Mouse (Mus musculus): Measurements from ENCODE around the gene Ace3. TPM values are rescaled to one million over a fixed set of nuclear protein-coding genes. Genes with fewer than 3 reads are reported as not detected.

Gene Ace3
- polyA plus RNA-seq (2012) = not detected in 2 replicates

DNA sequence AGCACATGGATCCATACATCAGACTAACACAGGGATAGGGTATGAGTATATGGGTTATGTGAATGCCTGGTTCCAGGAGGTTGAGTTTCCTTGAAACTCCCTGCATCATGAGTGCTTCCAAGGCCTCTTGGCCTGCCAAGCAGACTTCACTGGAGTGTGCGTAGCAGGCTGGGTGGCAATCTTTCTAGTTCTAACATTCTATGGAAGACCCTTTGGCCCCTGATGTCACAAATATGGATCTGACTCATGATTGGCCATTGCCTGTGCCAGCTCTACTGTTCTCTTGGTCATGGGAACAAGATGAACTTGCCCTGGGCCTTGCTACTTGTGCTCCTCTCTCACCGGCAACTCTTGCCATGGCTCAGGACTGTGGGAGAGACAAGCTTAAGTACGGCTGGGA, at the start of gene Ace3:
Gene Ace3, plus strand, starts transcription at position 301 of the 400 bp plus-strand sequence.

DNA sequence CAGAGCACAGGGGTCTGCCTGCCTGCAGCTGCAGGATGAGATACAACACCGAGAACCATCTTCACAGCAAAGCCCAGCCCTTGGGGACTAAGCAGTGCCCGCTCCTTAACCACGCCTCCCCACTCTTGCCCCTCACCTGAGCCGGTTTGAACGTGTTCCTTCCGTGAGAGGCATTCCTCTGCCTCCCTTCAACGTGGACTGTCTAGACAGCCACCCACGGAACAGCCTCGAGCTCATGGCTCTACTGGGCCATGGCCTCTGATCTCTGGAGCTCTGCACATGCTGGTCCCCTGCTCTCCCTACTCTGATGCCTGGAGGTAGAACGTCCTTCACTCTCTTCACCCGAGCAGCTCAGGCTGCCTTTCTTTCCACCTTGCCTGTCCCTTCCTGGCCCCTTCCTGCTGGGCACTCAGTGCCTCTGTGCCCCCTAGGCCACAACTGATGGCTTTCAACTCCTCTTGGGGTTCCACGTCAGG, 41.5 kb upstream of the Ace3 start, which contains the start of gene Cyb561:
Gene Cyb561, minus strand, starts transcription at position 426 of the 476 bp plus-strand sequence.

DNA sequence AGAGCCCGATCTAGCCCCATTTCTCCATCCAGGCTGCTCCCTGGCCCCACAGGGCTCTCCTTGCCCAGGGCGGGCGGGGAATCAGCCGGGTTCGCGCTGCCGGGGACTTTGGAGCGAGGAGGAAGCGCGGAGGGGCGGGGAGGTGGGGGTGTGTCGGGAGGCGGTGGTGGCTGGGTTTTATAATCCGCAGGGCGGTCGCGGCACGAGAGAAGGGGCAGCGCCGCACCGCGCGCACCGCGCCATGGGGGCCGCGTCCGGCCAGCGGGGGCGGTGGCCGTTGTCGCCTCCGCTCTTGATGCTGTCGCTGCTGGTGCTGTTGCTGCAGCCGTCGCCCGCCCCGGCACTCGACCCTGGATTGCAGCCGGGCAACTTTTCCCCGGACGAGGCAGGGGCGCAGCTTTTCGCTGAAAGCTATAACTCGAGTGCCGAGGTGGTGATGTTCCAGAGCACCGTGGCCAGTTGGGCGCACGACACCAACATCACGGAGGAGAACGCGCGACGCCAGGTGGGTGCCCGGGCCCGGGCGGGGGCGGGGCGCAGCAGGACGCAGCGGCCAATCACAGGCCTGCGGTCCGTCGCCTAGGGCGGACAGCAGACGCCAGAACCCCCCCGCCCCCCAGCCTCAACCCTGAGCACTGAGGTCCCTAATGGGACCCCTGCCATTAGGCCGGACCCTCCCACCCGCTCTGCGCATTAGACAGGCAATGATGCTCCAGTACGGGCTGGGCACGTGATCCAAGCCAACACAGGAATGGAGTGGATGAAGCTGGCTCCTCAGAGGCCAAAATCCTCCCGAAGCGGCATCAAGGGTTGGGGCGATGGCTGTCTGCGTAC, 26.5 kb upstream of the Ace3 start, which contains the start of gene Ace:
Gene Ace, plus strand, starts transcription at position 205 of the 834 bp plus-strand sequence.

DNA sequence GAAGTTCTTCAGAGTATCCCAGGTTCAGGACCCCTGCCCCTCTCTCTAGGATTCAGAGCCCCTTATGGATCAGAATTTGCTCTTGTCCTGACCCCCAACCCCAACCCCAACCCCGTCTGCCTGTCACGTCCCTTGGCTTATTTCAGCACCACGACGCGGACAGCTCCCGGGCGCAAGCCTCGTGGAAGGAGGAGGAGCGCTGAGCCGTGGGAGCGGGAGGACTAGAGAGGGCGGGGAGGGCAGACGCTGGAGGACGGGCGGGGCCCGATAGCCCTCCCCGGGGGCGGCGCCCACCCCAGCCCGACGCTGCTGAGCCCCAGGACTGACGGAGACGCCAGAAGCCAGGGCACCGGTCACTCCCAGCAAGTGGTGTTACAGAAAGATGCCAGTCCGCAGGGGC, 13.3 kb downstream of the Ace3 start, which contains the start of gene Kcnh6:
Gene Kcnh6, plus strand, starts transcription at position 304 of the 400 bp plus-strand sequence.

DNA sequence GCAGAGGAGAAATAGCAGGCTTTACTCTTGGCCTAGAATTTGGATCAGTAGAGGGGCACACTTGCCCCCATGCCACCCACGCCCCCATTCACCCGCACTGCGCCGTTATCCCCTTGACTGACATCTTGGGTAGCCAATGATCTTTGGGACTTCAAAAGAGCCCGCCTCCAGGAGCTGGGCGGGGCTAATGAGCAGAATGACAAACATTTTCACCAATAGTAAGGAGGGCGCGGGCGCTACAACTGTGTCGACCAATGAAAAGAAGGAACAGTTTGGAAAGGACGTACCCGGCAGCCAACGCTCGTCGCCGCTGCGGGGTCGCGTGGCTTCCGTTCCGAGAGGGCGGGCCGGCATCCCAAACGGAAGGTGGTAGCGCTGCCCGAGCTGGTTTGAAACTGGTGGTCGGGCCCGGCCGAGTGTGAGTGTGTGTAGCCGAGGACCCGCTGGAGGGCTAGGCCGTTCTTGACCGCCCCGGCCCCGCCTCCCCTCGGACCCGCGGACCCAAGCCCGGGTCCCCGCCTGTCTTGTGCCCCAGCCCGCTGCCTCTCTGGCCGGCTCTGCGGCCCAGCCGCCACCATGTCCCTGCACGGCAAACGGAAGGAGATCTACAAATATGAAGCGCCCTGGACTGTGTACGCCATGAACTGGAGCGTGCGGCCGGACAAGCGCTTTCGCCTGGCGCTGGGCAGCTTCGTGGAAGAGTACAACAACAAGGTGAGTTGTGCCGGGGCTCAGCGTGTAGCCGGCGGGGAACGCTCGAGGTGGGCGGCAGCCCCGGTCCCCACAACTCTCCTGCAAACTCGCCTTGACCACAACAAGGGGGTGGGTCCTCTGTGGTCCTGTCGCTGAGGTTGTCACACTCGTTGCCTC, 42.3 kb downstream of the Ace3 start, which contains the start of gene Dcaf7:
Gene Dcaf7, plus strand, starts transcription at position 325 of the 870 bp plus-strand sequence.

Other genes starting within 250 kb of the Ace3 start
- gene Cyb561, start 41.3 kb upstream of the Ace3 start, polyA plus RNA-seq (2012) = 0.39 and 0.61 TPM in 2 replicates
- gene Ace, start 26.7 kb upstream of the Ace3 start, polyA plus RNA-seq (2012) = 0.17 and 0.53 TPM in 2 replicates
- gene Kcnh6, start 13.4 kb downstream of the Ace3 start, polyA plus RNA-seq (2012) = 0.03 TPM in 1 of 2 replicates, not detected in the other
- gene Dcaf7, start 42.2 kb downstream of the Ace3 start, polyA plus RNA-seq (2012) = 14.7 and 14.9 TPM in 2 replicates
- gene Taco1, start 71.4 kb downstream of the Ace3 start, polyA plus RNA-seq (2012) = 6.6 and 7.2 TPM in 2 replicates
- gene Map3k3, start 89.9 kb downstream of the Ace3 start, polyA plus RNA-seq (2012) = 9.2 and 9.4 TPM in 2 replicates
- gene Gm10840, start 166.2 kb downstream of the Ace3 start, polyA plus RNA-seq (2012) = 0.62 TPM in 1 of 2 replicates, not detected in the other
- 189 and 236 TPM in 2 replicates for gene Limd2, start 166.2 kb downstream of the Ace3 start, polyA plus RNA-seq (2012)
- gene Strada, start 207.5 kb downstream of the Ace3 start, polyA plus RNA-seq (2012) = 42.4 and 43.4 TPM in 2 replicates
- 3.2 and 4.1 TPM in 2 replicates for gene Ccdc47, start 221.7 kb downstream of the Ace3 start, polyA plus RNA-seq (2012)
- 27.1 and 41.4 TPM in 2 replicates for gene Ddx42, start 222.3 kb downstream of the Ace3 start, polyA plus RNA-seq (2012)

Data from megakaryocyte-erythroid progenitor cell, adult 5 weeks (primary cell).